Mouse (Mus musculus): Measurements from ENCODE around the gene Olfr19. TPM values are rescaled to one million over a fixed set of nuclear protein-coding genes. Genes with fewer than 3 reads are reported as not detected.
"Not testable (repeated sequence)": the region's sequence is repeated elsewhere in the genome, so short reads cannot be mapped to it uniquely, and the experiment has no call there.

Gene Olfr19
- polyA plus RNA-seq (2015; fragmentation: Nextera tagmentation; extraction: Ambion mirVana), result not detected in 2 replicates

GRCm38 (mm10) chr16:16676305-16676704, at the start of gene Olfr19:
Olfr19 (minus strand) TSS chr16:16676405.
- no peak for ATAC-seq (ENCODE audit: low FRiP score, low read depth)
- 75% methylated on average over 2 of the region's 2 CpGs for WGBS

GRCm38 (mm10) chr16:16684975-16685374, 8.8 kb upstream of the Olfr19 start:
- no peaks in the 10 kb centered on the region for H3K4me1 ChIP-seq (replicated peaks)

More at GRCm38 (mm10) chr16:16676305-16676704, at the start of gene Olfr19:
- Histone ChIP-seq H3K9me3 (no peaks in the 10 kb centered on the region), H3K4me3 (no peak within 1 kb of the TSS), H3K27me3 (no peaks in the 10 kb centered on the region), H3K9ac (no peak within 1 kb of the TSS), H3K4me2 (no peak within 1 kb of the TSS), H3K36me3 (no peaks in the 10 kb centered on the region), H3K4me1 (replicated peaks) (no peaks in the 10 kb centered on the region), H3K27ac (replicated peaks) (no peak within 1 kb of the TSS)

GRCm38 (mm10) chr16:16684053-16684452, 7.8 kb upstream of the Olfr19 start:
- no peak for ATAC-seq (ENCODE audit: low FRiP score, low read depth)
- Histone ChIP-seq H3K4me2 (no peak overlapping the region), H3K36me3 (no peaks in the 10 kb centered on the region), H3K27me3 (no peaks in the 10 kb centered on the region), H3K9ac (no peak overlapping the region), H3K4me1 (replicated peaks) (no peaks in the 10 kb centered on the region), H3K4me3 (no peak overlapping the region), H3K27ac (replicated peaks) (no peak overlapping the region), H3K9me3 (no peaks in the 10 kb centered on the region)
- 76% methylated on average over 2 of the region's 2 CpGs for WGBS

More at GRCm38 (mm10) chr16:16684975-16685374, 8.8 kb upstream of the Olfr19 start:
- Histone ChIP-seq H3K4me3 (no peak overlapping the region), H3K27ac (replicated peaks) (no peak overlapping the region), H3K9me3 (no peaks in the 10 kb centered on the region), H3K36me3 (no peaks in the 10 kb centered on the region), H3K9ac (no peak overlapping the region), H3K4me2 (no peak overlapping the region), H3K27me3 (no peaks in the 10 kb centered on the region)
- WGBS, result 74% methylated on average over 3 of the region's 3 CpGs
- no peak for ATAC-seq (ENCODE audit: low FRiP score, low read depth)

GRCm38 (mm10) chr16:16664994-16665393, 11.2 kb downstream of the Olfr19 start:
- H3K4me3 ChIP-seq, result no peak overlapping the region
- no peaks in the 10 kb centered on the region for H3K27me3 ChIP-seq
- no peaks in the 10 kb centered on the region for H3K36me3 ChIP-seq
- no peak for ATAC-seq (ENCODE audit: low FRiP score, low read depth)
- 93% methylated on average over 4 of the region's 4 CpGs for WGBS
- no peaks in the 10 kb centered on the region for H3K9me3 ChIP-seq
- H3K9ac ChIP-seq, result no peak overlapping the region
- H3K27ac ChIP-seq (replicated peaks), result no peak overlapping the region
- no peak overlapping the region for H3K4me2 ChIP-seq
- no peaks in the 10 kb centered on the region for H3K4me1 ChIP-seq (replicated peaks)

GRCm38 (mm10) chr16:16664516-16664915, 11.7 kb downstream of the Olfr19 start:
- ATAC-seq (ENCODE audit: low FRiP score, low read depth); H3K9me3 ChIP-seq; H3K4me2 ChIP-seq; H3K4me3 ChIP-seq; H3K9ac ChIP-seq; H3K27me3 ChIP-seq; H3K4me1 ChIP-seq (replicated peaks); H3K36me3 ChIP-seq; H3K27ac ChIP-seq (replicated peaks): not testable (repeated sequence)

- Histone ChIP-seq H3K9ac (no peak overlapping the region), H3K4me3 (no peak overlapping the region), H3K9me3 (no peaks in the 10 kb centered on the region), H3K27ac (replicated peaks) (no peak overlapping the region), H3K4me2 (no peak overlapping the region), H3K27me3 (no peaks in the 10 kb centered on the region), H3K36me3 (no peaks in the 10 kb centered on the region), H3K4me1 (replicated peaks) (no peaks in the 10 kb centered on the region)
- ATAC-seq (ENCODE audit: low FRiP score, low read depth), result no peak
- WGBS, result 89% methylated on average over 1 of the region's 1 CpGs
Observed at GRCm38 (mm10) chr16:16645148-16645547, 31.1 kb downstream of the Olfr19 start.

- H3K27ac ChIP-seq (replicated peaks), result no peak overlapping the region
- no peaks in the 10 kb centered on the region for H3K36me3 ChIP-seq
- no peak for ATAC-seq (ENCODE audit: low FRiP score, low read depth)
- no peak overlapping the region for H3K4me3 ChIP-seq
- no peak overlapping the region for H3K9ac ChIP-seq
- H3K9me3 ChIP-seq, result peaks cover 11% of the 10 kb centered on the region; the same call in 1 of the 2 replicates
- no peak overlapping the region for H3K4me2 ChIP-seq
- H3K27me3 ChIP-seq, result no peaks in the 10 kb centered on the region
- no peaks in the 10 kb centered on the region for H3K4me1 ChIP-seq (replicated peaks)
Observed at GRCm38 (mm10) chr16:16633730-16634129, 42.5 kb downstream of the Olfr19 start.

Other genes starting within 250 kb of the Olfr19 start
- 19.3 and 19.9 TPM in 2 replicates for gene Fgd4, start 75.9 kb downstream of the Olfr19 start, polyA plus RNA-seq (2015; fragmentation: Nextera tagmentation; extraction: Ambion mirVana)
- 16.8 and 18.5 TPM in 2 replicates for gene Spag6l, start 153.1 kb upstream of the Olfr19 start, polyA plus RNA-seq (2015; fragmentation: Nextera tagmentation; extraction: Ambion mirVana)
- gene Igll1, start 187.6 kb upstream of the Olfr19 start, polyA plus RNA-seq (2015; fragmentation: Nextera tagmentation; extraction: Ambion mirVana), result 0.18 TPM in 1 of 2 replicates, not detected in the other
- 65.4 and 74.2 TPM in 2 replicates for gene Top3b, start 194.3 kb upstream of the Olfr19 start, polyA plus RNA-seq (2015; fragmentation: Nextera tagmentation; extraction: Ambion mirVana)
- gene Vpreb1, start 194.4 kb upstream of the Olfr19 start, polyA plus RNA-seq (2015; fragmentation: Nextera tagmentation; extraction: Ambion mirVana), result 0.52 and 1.0 TPM in 2 replicates
- 26.7 and 27.6 TPM in 2 replicates for gene Ppm1f, start 220.1 kb upstream of the Olfr19 start, polyA plus RNA-seq (2015; fragmentation: Nextera tagmentation; extraction: Ambion mirVana)